Mouse (Mus musculus) retina, postnatal 1 day (tissue): Measurements from ENCODE around the gene Esrrg.

Experiments
- DNase-seq: peaks from one replicate; pipeline ENCODE4 v3.0.0-alpha.2; 2012

Esrrg gene

GRCm38 (mm10) chr1:187608261-187608921, at the start of gene Esrrg:
Esrrg (plus strand) TSS chr1:187608791.
- DNase-seq = peak; percentile 35

GRCm38 (mm10) chr1:187583982-187584381, 24.6 kb upstream of the Esrrg start:
- no peak for DNase-seq

GRCm38 (mm10) chr1:187586541-187587075, 22.0 kb upstream of the Esrrg start:
- no peak for DNase-seq

DNA sequence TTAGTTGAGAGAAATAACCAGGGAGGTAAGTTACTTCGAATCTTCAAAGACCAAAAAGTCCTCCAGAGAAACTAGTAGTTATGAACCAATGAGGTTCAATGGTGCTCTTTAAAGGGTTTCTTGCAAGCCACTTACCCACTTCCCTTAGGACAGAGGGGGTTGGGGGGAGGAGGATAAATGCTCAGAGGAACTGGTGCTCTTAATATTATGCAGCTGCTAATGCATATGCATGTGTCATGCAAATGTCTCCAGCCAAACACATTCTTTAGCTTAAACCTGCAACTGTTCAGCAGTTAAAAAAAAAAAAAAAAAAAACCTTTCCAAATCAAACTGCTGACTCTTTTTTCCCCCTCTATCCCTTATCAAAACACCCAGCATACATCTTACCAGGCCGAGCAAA, 5.6 kb upstream of the Esrrg start:
- DNase-seq = no peak

GRCm38 (mm10) chr1:187604063-187604484, 4.5 kb upstream of the Esrrg start:
- DNase-seq = peak; percentile 72

DNA sequence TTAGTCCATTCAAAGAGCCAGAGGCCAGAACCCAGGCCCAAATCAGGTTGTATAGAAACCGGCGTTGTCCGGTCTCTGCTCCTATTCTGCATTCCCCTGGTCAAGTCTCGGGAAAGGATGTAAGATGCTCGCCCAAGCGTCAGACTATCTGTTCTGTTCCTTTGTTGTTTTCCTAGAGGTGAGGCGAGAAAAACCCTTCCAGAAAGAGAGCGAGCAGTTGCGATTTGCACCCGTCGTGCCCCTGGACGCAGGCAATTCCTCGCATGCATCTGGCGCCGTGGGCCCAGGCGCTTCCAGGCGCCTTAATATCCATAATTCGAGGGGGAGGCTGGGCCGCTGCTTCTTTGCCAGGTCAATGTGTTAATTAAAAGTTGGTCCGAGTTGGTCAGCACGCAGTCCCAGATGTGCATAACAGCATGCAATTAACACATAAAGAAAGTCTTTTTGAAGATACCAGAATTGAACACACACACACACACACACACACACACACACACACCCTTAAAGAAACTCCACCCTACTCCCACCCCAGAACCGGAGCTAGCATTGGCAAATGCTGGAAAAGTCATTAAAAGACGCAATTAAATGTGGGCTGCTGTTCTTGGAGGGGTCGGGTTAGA, 3.8 kb upstream of the Esrrg start:
- peak; percentile 31 for DNase-seq

GRCm38 (mm10) chr1:187605391-187606270, 3.0 kb upstream of the Esrrg start:
- peak; percentile 74 for DNase-seq

- peak; percentile 66 for DNase-seq
Measured at GRCm38 (mm10) chr1:187606271-187607040, 2.1 kb upstream of the Esrrg start.

- peak; percentile 53 for DNase-seq
Measured at GRCm38 (mm10) chr1:187607065-187608047, 1.2 kb upstream of the Esrrg start.

DNA sequence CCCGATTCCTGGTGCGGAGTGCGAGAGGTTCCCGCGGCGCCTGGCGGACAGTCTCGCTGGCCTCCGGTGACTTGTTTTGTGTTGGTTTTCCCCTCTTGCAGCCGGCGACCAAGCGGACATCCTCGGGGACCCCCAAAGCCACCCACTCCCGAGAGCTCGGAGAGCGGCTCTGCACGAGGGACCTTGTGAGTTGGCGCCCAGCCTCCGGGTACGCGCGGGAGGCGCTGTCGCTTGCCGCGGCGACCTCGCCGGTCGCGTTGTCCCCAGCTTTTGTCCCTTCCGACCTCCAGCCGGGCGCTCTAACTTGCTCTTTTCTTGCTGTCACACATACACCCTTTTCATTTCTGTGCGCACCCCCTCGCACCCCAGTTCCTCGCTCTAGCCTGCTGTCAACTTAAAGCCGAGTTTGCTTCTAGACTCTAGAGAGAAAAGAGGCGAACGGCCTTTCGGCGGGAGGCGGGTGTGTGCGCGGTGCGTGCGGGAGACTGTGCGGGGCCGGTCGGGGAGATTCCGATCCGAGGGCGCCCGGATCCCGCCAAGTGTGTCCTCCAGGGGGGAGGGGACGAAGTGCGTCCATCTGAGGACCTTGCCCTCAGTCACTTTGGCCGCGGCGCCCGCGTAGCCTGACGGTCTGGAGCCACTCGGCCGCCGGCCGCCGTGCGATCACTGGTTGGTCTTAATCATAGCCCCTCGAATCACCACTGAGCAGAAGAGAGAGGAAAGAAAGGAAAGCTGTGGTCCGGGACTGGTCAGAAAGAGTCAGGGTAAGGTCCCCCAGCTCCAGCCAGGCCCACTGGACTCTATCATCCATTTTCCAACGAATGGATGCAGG, 646 bp downstream of the Esrrg start:
- DNase-seq = peak; percentile 60

- peak; percentile 38 for DNase-seq
Measured at GRCm38 (mm10) chr1:187609853-187610230, 1.3 kb downstream of the Esrrg start.

GRCm38 (mm10) chr1:187610336-187610948, 1.9 kb downstream of the Esrrg start:
- DNase-seq = no peak

- no peak for DNase-seq
Measured at GRCm38 (mm10) chr1:187611925-187612324, 3.3 kb downstream of the Esrrg start.

DNA sequence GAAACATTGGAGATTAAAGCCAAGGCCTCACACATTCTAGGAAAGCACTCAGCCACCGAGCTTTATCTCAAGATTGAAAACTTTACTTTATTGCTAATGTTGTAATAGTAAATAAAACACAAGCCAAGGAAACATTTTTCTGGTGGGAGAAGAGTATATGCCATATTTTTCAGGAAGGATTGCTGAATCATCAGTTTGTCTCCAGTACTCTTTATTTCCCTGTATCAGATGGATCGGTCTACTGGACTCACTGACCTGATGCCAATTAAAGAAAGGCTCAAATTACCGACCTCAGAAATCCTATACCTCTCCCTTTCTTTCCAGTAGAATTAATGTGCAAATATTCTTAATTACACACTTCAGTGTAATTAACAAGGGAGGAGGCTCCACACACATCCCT, 4.7 kb downstream of the Esrrg start:
- no peak for DNase-seq

- DNase-seq = no peak
Measured at GRCm38 (mm10) chr1:187623981-187624380, 15.4 kb downstream of the Esrrg start.

DNA sequence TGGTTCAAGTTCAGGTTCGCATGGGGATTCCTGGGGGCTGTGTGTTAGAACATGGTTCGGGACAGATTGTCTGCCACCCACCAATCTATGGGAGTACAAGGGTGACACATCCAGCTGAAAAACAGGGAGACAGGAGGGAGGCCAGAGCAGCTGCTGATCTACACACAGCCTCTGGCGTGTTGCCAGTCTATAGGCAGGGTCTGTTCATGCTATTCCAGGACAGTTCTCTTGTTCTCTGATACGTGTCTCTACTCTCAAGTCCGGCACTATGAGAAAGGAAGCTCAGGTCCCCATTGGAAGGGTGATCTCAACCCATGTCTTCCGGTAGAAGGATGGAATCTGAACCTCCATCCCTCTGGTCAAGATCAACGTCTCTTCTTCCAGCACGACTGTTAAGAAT, 21.8 kb downstream of the Esrrg start:
- no peak for DNase-seq

- DNase-seq = no peak
Measured at GRCm38 (mm10) chr1:187631486-187631885, 22.9 kb downstream of the Esrrg start.

DNA sequence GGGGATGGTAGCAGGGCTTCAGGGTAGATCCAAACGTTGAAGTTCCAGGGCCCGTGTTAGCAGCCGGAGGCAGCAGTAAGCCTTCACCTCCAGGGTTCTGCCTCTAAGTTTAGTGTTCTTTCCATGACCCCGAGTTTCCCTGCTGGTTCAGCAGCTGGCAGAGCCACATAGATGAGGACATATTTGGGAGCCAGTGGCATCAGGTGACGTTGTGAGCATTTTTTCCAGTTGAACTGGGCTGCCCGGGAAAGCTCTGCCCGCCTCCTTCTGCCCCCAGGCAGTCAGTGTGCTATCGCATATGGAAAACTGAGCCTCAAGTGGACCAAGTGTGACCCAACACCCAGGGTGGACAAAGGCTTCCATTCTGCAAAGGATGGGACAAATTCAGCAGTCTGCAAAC, 36.7 kb downstream of the Esrrg start:
- DNase-seq = no peak

DNA sequence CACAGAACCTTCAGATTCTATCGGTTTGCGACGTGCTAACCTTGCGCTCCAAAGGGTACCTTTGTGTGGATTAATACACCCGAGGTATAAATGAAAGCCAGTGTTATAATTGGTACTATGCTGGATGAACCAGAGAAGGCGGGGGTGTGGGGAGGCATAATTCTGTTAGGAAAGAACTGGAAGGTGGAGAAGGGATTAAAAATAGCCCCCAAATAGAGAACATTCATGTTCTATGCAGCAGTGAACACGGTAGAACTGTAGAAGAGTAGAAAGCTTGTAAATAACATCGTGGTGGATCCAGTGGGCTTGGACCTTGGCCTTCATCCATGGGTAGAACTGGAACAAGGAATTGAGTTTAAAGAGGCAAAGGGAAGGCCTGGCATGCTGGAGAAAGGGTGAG, 40.0 kb downstream of the Esrrg start:
- no peak for DNase-seq

DNA sequence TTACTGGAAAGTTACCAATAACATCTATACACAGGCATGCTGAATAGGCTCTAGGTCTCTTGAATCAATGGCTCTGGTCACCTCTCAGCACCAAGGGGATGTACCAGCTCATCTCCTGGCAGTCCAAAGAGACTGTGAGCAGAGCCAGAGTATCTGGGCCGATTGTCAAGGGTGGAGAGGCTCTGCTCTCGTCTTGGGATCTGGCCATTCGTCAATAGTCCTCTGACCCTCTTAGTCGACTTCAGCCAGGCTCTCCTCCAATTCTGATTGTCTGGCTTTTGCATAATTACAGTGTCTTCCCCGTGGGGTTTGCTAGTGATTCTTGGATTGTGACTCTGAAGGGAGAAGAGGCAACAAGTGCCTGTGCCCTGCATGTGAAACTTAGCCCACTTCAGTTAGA, 41.3 kb downstream of the Esrrg start:
- no peak for DNase-seq
